Mouse (Mus musculus): ENCODE measurements around the gene Nipal4.
"Not testable (repeated sequence)": the region's sequence is repeated elsewhere in the genome, so short reads cannot be mapped to it uniquely, and the experiment has no call there.

Gene Nipal4

DNA sequence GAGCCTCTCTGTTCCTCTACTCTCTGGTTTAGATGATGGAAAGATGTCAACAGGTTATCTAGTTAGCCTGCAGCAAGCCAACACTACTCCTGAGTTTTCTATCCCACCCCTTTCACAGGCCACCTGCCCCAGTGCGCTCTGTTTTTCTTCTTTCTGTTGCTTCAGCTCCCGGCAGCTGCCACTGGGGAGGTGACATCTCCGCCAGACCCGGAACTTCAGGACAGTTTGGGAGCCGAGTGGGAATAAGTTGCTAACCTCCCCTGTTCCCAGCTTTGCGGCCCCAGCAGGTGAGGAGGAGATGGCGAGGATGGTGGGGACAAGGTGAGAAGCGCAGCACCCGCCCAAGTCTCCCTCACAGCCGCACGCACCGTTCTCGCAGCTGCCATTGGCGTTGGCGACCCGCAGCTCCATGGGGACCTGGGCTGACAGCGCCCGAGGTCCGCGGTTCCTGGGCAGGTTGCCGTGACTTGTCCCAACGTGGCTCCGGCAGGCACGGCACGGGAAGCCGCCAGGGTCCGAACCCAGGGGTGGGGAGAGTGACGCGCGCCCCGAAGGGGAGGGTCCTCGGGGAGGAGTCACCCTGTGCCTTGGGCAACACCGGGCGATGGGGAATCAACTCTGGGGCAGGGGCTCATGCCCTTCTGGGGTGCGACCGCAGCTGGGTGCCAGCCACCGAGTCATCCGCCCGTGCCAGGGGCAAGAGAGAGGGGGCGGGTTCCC is at the start of gene Nipal4:
Nipal4 (minus strand) TSS at position 643 of the 720 bp plus-strand sequence.
- DNase-seq (ENCODE audit: low spot score in 2 of 2): peak; percentile 66 to 70

DNA sequence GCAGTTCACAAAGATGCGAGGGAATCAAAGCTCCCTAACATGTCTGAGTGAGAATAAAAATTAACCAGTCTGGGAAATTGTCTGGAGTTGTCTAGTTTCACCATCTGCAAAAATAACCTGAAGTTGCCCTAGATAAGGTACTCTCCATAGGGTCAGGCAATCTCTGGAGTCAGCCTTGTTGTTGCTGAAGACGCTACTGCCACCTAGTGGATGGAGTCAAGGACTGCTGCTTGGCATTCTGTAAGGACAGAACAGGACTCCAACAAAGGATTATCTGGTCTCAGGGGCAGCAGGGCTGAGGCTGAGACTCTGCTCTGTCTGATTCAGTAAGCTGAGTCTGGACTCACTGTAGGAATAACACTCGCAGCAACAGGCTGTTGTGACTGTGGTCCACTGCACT is 49.0 kb upstream of the Nipal4 start:
- DNase-seq (ENCODE audit: low spot score in 2 of 2): peak in 1 of 2 experiments; percentile 48

DNA sequence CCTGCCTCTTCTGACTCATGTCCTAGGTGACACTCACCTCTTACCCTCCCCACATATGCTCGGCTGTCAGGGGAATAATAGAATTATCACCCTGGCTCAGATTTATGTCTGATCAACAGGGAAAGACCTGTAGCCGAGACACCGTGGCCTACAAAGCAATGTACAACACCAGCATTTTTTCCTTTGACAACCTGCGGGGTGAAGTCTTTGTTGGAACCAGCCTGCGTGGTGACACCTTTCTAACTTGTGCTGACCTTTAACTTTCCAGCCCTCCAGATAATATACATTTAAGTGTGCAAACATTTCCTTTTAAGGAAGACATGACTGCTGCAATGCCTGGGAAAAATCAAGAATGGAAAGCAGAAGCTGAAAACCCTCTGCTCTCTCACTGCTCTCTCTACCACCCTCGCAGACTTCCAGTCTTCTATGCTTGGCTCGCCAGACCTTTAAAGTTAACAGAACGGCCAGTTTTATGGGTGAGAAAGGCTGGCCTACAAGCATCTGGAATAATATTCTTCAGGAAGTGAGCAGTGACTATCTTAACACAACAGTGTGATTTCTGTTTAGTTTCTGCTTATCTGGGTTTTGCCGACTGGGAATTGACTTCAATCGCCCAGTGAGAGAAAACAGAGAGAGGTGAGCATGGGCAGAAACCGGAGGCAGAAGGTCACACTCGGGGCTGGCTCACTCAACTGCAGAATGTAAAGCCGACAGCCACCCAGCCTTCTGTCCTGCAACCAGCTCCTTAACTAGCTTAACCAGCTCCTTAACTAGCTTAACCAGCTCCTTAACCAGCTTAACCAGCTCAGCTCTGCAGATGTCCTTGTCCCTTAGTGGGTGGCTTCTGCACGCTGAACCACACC is 48.3 kb upstream of the Nipal4 start:
- no peak for DNase-seq (ENCODE audit: low spot score in 2 of 2)

DNA sequence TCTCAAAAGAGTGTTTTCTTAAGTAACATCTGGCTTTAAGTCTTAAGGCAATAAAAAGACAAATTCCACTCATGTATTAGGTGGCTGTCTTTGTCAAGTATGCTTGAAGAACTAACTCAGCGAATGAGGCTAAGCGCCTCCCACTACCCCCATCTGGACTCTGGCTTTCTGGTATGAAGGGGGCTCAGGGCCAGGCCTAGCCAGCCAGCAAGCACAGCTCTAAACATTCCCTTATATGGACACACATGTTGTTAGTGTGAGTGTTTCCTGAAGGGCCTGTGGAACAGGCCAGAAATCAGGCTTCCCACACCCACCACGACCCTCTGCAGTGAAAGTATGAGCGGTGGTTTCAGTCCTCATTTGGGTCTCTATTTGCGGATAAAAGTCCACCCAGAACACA is 47.5 kb upstream of the Nipal4 start:
- DNase-seq (ENCODE audit: low spot score in 2 of 2): no peak

DNA sequence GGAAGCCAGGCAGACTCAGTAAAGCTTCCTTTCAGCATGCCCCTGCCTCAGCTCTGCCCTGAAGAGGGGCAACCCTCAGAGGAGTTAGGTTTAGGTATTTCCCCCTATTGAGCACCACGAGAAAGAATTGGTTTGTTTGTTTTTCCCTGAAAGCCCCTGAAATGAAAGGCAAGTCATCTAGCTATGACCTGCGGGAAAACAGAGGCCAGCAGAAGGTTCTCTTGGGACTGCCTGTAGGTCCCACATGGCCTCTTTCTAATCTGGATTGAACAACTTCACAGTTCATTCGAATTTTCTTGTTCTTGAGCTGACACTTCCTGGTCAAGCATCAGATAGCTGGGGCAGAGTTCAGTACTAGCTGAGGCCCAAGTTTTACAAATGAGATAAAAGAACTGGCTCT is 45.5 kb upstream of the Nipal4 start:
- DNase-seq (ENCODE audit: low spot score in 2 of 2): no peak

DNA sequence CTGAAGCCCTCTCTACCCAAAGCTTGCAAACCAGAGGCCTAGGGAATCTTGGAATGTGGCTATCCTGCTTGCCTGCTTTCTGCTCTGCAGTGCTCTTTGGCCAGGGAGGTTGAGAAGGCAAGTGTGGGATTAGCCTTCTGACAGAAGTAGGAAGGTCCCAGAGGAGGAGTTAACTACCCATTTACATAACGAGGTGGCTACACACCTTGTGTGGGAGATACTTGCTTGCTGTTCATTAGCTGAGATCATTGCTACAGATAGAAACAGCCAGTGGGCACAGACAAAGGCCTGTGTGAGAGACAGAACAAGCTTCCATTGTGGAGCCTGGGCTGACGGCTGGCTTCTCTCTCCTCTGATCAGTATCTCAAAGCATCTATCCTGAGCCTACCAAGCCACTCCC is 43.6 kb upstream of the Nipal4 start:
- DNase-seq (ENCODE audit: low spot score in 2 of 2): no peak

DNA sequence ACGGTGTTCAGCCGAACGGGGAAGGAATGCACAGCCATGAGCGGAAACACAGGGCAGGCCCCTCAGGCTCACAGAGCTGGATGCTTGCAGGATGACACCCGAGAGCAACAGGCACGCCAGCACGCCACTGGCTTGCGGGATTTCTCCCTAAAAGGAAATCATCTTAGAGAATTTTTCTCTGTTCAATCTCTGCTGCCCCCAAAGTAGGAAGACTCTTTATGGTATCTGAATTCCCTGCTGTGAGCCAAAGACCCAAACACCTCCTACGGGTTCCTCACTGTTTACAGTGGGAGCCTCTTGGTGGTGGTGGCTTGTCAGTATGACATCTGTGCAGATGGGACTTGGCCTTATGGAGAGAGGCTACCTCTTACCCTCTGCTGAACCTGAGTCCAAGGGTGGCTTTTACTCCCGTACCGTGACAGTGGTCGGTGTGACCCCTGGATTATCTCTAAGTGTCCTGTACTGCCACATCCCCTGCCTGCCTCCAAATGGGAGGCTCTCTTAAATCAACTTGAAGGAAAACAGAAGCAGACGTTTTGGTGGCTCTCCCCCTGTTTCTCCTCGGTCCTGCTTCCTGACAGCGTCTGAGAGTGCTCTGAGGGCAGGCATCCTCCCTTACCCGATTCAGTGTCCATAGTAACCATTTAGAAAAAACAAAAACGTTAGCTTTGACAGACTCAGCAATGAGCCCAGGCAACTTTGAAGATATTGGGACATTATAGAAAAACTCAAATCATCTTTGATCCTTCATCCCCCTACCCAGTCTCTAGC is 39.5 kb upstream of the Nipal4 start:
- DNase-seq (ENCODE audit: low spot score in 2 of 2): no peak

DNA sequence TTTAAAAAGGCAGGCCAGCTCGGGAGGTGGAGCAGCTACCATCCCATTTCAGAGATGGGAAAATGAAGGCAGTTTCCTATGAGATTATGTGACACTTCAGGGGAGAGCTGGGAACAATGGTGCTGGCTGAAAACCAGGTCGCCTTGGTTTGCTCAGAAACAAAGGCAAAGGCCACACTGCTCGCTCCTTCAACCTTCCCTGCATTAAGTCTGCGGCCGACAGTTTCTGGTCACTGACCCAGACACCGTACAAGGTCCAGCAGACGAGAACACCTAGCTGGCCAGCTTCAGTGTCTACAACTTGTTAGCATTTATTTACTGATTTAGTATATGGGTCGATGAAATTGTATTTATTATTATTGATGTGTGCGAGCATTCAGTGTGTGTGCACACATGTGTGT is 38.5 kb upstream of the Nipal4 start:
- no peak for DNase-seq (ENCODE audit: low spot score in 2 of 2)

DNA sequence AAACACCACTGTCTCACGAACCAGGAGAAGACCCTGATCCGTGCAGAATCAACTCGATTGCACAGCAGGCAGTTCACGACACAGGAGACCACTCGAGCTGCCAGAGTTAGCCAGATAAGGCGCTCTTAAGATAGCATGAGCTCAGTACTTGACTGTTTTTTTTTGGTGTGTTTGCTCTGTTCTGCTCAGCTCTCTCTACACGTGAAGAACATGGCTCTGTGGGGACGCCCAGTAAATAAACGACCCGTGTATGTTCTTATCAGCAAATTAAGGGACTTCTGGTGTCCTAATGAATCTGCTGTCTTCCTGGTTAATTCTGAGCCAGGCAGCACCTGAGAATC is 36.2 kb upstream of the Nipal4 start:
- no peak for DNase-seq (ENCODE audit: low spot score in 2 of 2)

DNA sequence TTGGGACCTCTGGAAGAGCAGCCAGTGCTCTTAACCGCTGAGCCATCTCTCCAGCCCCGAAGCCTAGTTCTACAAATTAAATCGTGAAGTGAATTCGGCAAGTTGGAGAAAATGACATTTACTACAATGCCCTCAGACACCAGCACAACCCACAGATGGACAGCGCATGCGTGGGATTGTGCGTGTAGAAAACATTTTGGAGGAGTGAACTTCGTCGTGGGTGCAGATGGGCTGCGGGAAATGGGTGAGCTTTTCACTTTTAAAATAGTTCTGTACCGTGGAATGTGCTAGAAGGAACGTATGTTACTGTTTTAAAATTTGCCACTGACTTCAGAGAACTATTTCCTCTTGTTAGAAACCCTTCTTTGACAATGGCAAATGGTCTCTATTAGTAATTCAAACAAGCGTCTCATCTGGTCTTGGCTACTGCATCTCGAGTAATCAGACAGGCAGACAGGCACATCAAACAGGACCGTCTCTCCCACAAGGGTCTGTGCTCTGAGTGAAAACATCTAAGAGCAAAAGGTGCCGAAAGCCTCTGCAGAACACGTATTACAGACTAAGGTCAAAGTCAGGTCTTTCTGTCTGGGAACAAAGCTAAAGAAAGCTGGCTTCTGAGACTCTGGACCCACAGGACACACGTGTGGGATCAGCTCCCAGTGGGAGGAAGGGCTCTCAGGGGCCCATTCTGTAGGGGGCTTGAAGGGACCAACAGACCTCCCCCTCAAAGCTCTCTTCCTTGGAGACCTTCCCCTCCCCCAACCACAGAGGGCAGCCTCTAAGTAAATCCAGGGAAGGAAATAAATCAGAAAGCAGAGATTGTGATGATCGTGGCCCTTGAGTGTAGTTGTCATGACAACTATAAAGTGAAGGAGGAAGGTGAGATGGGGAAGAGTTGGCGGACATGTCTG is 35.6 kb upstream of the Nipal4 start:
- no peak for DNase-seq (ENCODE audit: low spot score in 2 of 2)

DNA sequence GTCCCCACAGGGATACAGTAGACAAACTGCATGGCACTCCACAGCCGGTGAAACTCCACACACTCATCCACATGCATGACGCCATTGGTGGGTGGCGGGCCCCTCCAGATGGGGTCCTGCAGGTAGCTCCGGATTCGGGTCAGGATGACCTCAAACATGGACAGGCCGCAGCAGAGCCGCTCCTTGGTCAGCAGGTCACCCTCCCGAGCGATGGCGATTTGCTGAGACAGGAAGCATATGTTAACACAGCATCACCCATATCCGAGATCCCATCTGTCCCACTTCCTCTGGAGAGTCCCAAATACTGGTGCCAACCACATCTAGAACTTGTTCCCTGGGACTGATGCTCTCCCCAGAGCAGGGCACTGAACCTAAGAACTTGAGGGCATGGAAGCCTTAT is 34.4 kb upstream of the Nipal4 start:
- DNase-seq (ENCODE audit: low spot score in 2 of 2): no peak

DNA sequence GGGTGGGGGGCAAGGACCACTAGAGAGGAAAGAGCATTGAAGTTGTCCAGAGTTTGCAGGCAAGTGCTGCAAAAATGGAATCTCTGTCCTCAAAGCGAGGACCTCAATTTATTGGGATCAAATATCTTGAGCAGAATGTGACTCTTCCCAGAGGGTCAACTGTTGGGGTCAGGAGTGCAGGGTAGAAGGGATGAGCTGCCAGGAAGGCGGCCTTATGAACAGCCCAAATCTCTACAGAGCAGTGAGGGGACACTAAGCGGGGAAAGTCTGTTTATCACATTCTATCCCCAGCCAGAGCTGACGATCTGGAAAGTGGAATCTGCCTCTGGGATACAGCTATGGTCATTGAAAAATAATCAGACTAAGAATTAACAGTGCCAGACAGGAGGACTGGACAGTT is 27.9 kb upstream of the Nipal4 start:
- DNase-seq (ENCODE audit: low spot score in 2 of 2): no peak

DNA sequence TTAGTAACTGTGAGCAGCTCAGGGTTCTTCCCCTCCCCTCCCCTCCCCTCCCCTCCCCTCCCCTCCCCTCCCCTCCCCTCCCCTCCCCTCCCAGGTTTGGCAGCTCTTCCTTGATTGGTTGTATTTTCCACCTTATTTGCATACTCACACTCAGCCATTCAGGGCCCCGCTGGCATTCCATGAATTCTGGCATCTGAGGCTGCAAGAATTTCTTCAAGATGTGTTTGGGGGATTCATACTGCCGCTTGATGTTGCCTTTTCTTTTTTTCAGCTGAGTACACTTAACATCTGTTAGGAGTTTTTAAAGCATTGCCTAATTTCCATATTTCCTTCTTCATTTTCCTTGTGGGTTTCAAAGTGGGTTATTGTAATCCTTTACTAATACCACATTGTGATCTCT is 22.0 kb upstream of the Nipal4 start:
- no peak for DNase-seq (ENCODE audit: low spot score in 2 of 2)

DNA sequence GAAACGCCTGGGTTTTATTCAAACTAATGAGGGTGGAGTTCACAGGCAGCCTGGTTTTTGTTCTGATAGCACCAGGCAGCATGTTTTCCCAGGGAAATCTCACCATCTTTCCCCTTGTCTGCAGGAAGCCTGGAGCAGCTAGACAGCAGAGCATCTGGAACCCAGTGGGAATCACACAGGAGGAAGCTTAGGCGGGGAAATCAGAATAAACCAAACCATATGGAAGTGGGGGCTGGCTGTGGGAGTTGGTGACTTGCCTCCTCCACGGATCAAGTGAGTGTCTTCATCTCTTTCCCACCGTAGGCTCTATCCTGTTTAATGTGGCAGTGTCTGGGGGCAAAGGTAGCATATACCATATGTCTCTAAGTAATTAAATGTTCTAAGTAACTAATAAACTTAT is 19.2 kb upstream of the Nipal4 start:
- no peak for DNase-seq (ENCODE audit: low spot score in 2 of 2)

DNA sequence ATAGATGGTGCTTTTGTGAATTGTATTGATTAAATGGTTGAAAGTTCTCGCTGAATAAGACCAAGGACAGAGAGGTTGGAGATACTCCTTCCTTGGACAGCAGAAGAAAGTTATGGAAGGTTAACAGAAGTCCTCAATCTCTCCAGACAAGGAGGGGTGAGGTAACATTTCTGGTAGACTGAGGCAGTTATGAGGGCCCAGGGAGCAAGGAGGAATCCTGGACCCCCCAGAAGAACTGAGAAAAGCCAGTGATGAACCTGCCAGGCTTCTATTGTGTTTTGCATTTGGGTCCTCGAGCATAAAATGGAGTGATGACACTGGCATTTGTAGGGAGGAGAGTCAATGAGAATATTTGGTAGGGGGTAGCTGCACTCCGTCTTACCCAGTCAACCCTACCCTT is 18.6 kb upstream of the Nipal4 start:
- DNase-seq (ENCODE audit: low spot score in 2 of 2): no peak

DNA sequence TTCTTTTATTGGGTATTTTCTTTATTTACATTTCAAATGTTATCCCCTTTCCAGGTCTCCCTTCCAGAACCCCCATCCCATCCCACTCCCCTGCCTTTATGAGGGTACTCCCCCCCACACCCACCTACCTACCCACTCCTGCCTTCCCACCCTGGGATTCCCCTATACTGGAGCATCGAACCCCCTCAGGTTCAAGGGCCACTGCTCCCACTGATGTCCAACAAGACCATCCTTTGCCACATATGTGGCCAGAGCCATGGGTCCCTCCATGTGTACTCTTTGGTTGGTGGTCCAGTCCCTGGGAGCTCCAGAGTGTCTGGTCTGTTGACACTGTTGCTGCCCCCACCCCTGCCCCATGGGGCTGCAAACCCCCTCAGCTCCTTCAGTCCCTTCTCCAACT is 15.7 kb upstream of the Nipal4 start:
- DNase-seq (ENCODE audit: low spot score in 2 of 2): not testable (repeated sequence)

DNA sequence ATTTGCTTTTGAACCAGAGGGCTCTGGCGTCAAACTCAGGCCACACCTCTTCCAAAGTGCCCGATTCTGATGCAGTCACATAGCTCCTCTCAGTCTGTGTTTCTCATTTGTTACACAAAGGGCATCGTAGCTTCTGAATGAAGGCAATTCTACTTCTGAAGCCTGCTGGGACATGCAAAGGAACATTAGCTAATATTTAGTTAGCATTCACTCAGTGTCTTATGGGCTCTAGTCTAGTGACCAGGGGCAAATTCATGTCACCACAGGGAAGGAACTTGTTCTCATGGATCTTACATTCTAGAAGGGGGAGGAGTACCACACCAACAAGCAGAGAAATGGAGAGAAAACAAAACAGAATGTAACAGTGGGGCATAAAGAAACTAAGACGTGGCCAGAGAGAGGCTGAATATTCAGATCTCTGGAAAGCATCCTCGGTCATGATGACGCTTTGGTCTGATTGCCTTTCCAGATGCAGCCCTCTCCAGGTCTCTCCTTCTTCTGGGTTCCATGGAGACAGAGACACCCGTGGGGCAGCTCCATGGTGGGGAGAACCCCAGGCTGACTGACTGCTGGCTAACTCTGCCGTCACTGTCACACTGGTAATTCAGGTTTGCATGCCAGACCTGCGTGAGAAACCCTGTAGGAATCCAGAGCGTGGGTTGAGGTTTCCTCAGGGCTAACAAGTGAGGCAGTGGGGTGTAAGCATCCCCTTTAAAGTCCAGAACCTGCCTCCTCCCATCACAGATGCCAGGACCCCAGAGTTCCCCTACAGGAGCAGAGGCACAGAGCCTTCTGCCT is 11.1 kb upstream of the Nipal4 start:
- peak; percentile 34 to 50 for DNase-seq (ENCODE audit: low spot score in 2 of 2)

DNA sequence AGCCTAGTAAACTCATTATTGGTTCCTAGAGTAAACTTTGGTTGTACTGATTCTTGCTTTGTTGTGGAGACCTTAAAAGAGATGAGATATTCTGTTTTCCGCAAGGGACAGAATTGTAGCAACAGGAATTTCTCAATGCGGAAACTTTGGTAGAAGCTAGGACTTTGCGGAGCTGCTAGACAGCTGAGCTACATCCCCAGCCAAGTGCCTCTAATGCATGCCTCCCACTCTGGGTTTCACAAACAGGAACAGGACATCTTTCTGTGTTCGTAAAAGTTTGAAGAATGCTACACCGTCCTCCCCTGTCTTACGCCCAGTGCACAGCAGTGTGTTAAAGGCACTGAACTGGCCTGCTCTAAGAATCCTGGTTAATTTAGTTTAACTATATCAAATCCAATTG is 9.8 kb upstream of the Nipal4 start:
- no peak for DNase-seq (ENCODE audit: low spot score in 2 of 2)

DNA sequence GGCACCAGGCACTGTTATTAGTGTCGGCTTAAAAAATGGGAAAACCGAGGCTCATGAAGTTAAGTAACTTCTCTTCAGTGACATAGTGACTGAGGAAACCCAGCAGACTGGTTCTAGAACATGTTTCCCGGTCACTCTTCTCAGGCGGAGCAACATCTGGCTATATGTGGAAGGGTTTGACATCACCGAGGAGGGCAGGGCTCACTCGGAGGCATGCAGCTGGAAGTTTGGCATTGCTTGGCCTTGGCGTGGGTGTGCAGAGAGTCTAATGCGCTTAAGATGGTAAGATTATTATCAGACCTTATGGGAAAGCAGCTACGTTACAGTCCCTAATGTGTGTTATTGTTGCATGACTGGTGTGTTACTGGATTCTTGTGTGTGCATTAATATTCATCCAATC is 5.8 kb upstream of the Nipal4 start:
- no peak for DNase-seq (ENCODE audit: low spot score in 2 of 2)

DNA sequence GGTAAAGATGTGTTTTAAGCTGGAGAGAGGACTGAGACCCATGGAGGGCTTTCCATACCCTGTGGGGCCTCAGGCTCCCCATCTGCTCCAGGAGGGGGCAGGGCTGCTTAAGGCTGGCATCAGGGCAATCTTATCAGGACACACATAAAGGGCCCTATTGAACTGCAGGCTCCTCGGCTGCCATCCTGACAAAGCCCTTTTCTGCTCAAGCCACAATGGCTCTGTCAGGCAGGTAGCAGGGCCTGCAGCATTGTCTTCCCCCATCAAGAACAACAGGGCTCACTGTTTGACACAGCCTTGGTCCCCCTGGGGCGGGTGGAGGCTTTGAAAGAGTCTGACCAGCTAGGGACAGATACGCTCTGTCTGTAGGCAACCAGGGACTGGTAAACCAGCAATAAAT is 3.6 kb upstream of the Nipal4 start:
- no peak for DNase-seq (ENCODE audit: low spot score in 2 of 2)

DNA sequence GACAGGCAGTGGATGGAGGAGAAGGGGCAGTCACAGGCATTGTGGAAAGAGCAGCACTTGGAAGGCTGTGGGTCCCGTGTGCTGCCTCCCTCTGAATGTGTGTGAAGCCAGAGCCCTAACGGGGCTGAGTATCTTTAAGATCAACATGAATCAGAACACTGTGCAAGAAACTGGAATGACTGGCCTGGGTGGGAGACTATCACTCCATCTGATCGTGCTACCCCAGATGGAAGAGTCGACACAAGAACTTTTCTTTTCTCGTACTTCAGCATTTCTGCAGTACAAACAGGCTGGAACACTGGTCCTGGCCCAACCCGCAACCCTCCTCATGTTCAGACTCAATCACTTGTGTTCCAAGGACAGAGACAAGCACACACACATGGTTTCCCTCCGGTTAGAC is 2.2 kb upstream of the Nipal4 start:
- DNase-seq (ENCODE audit: low spot score in 2 of 2): peak in 1 of 2 experiments; percentile 59
